Mouse (Mus musculus) limb, embryonic 15.5 days (tissue): ENCODE data around the gene Brsk1. TPM values are rescaled to one million over a fixed set of nuclear protein-coding genes. Genes with fewer than 3 reads are reported as not detected.

ENCODE experiments used
- ATAC-seq: fragments of 200-750 bp; cut with Nextera tagmentation; 2 replicates; pipeline ENCODE4 v1.8.0; 2017; ENCODE audit warnings: low read depth, moderate TSS enrichment; ENCODE audit not compliant: insufficient number of reproducible peaks, low FRiP score, low TSS enrichment
- H3K27ac ChIP-seq: fragments of 300-500 bp; sonication (generic); 2 replicates; pipeline ENCODE4 v1.5.1; 2015; ENCODE audit warnings: moderate library complexity, mild to moderate bottlenecking, inconsistent platforms
- H3K27me3 ChIP-seq: fragments of 300-500 bp; sonication (generic); 2 replicates; pipeline ENCODE4 v1.6.1; 2015; ENCODE audit warnings: inconsistent platforms
- H3K36me3 ChIP-seq: fragments of 300-500 bp; sonication (generic); 2 replicates; pipeline ENCODE4 v1.6.1; 2015; ENCODE audit warnings: inconsistent platforms
- H3K4me1 ChIP-seq: fragments of 300-500 bp; sonication (generic); 2 replicates; pipeline ENCODE4 v1.6.1; 2015; ENCODE audit warnings: inconsistent platforms
- H3K4me2 ChIP-seq: fragments of 300-500 bp; sonication (generic); 2 replicates; pipeline ENCODE4 v1.6.1; 2015; ENCODE audit warnings: mild to moderate bottlenecking, inconsistent platforms
- H3K4me3 ChIP-seq: fragments of 300-500 bp; sonication (generic); 2 replicates; pipeline ENCODE4 v1.5.1; 2015; ENCODE audit warnings: mild to moderate bottlenecking, inconsistent platforms
- H3K9ac ChIP-seq: fragments of 300-500 bp; sonication (generic); 2 replicates; pipeline ENCODE4 v1.6.1; 2015; ENCODE audit warnings: inconsistent platforms
- H3K9me3 ChIP-seq: fragments of 300-500 bp; sonication (generic); 2 replicates; pipeline ENCODE4 v1.6.1; 2016; ENCODE audit warnings: inconsistent platforms
- WGBS: fragments of 180-500 bp; shearing (Covaris S2); methylation state at CpG from one replicate; pipeline ENCODE4 v1.1.7; 2015; 5-methylcytosine and 5-hydroxymethylcytosine counted together
- polyA plus RNA-seq: library from polyadenylated mRNA; unstranded; fragments of >200 nt; fragmentation: Nextera tagmentation; extraction: Ambion mirVana; gene quantifications from 2 replicates; pipeline ENCODE4 v1.2.1, GENCODE M21; 2015

Gene Brsk1
- polyA plus RNA-seq, 1 experiment from 2014 or later, result 1.00 TPM

- Histone ChIP-seq H3K27me3 (no peaks in the 10 kb centered on the region), H3K4me1 (no peaks in the 10 kb centered on the region), H3K27ac (no peak overlapping the region), H3K4me2 (no peak overlapping the region), H3K9me3 (no peaks in the 10 kb centered on the region), H3K36me3 (peaks cover 68% of the 10 kb centered on the region), H3K9ac (no peak overlapping the region), H3K4me3 (no peak overlapping the region)
- WGBS, result 88% methylated on average over 8 of the region's 8 CpGs
- ATAC-seq, result no peak
Observed at GRCm38 (mm10) chr7:4670655-4671255, 19.6 kb upstream of the Brsk1 start.

GRCm38 (mm10) chr7:4671956-4672355, 18.4 kb upstream of the Brsk1 start:
- no peak overlapping the region for H3K27ac ChIP-seq
- ATAC-seq, result 0 out of 2 replicates have a peak, but pooled peaks have one; percentile 35
- WGBS, result 63% methylated on average over 4 of the region's 4 CpGs

GRCm38 (mm10) chr7:4674114-4674731, 16.2 kb upstream of the Brsk1 start:
- H3K36me3 ChIP-seq, result peaks cover 62% of the 10 kb centered on the region
- no peak overlapping the region for H3K4me3 ChIP-seq
- H3K9ac ChIP-seq, result no peak overlapping the region
- 86% methylated on average over 12 of the region's 12 CpGs for WGBS
- no peak for ATAC-seq
- no peaks in the 10 kb centered on the region for H3K9me3 ChIP-seq
- H3K4me2 ChIP-seq, result no peak overlapping the region
- no peaks in the 10 kb centered on the region for H3K27me3 ChIP-seq
- no peaks in the 10 kb centered on the region for H3K4me1 ChIP-seq
- H3K27ac ChIP-seq, result no peak overlapping the region

More at GRCm38 (mm10) chr7:4671956-4672355, 18.4 kb upstream of the Brsk1 start:
- Histone ChIP-seq H3K4me2 (no peak overlapping the region), H3K27me3 (no peaks in the 10 kb centered on the region), H3K36me3 (peaks cover 68% of the 10 kb centered on the region), H3K9ac (no peak overlapping the region), H3K4me1 (no peaks in the 10 kb centered on the region), H3K9me3 (no peaks in the 10 kb centered on the region), H3K4me3 (no peak overlapping the region)

- WGBS, result 70% methylated on average over 7 of the region's 7 CpGs
Observed at GRCm38 (mm10) chr7:4675200-4675599, 15.2 kb upstream of the Brsk1 start.

GRCm38 (mm10) chr7:4683307-4683706, 7.1 kb upstream of the Brsk1 start:
- WGBS, result 80% methylated on average over 5 of the region's 5 CpGs
- H3K4me1 ChIP-seq, result peaks cover 9% of the 10 kb centered on the region
- H3K9me3 ChIP-seq, result no peaks in the 10 kb centered on the region
- H3K4me2 ChIP-seq, result no peak overlapping the region
- H3K9ac ChIP-seq, result no peak overlapping the region
- no peak for ATAC-seq
- no peaks in the 10 kb centered on the region for H3K27me3 ChIP-seq
- H3K4me3 ChIP-seq, result no peak overlapping the region
- no peak overlapping the region for H3K27ac ChIP-seq
- peaks cover 14% of the 10 kb centered on the region; the same call in 1 of the 2 replicates for H3K36me3 ChIP-seq

More at GRCm38 (mm10) chr7:4675200-4675599, 15.2 kb upstream of the Brsk1 start:
- Histone ChIP-seq H3K4me3 (no peak overlapping the region), H3K27me3 (no peaks in the 10 kb centered on the region), H3K4me2 (no peak overlapping the region), H3K9me3 (no peaks in the 10 kb centered on the region), H3K36me3 (peaks cover 61% of the 10 kb centered on the region), H3K4me1 (no peaks in the 10 kb centered on the region), H3K27ac (no peak overlapping the region), H3K9ac (no peak overlapping the region)
- ATAC-seq, result no peak

GRCm38 (mm10) chr7:4684203-4684602, 6.2 kb upstream of the Brsk1 start:
- H3K4me3 ChIP-seq, result peak overlapping the region; percentile 82
- H3K36me3 ChIP-seq, result peaks cover 14% of the 10 kb centered on the region; the same call in 1 of the 2 replicates
- no peaks in the 10 kb centered on the region for H3K9me3 ChIP-seq
- WGBS, result 2% methylated on average over 13 of the region's 13 CpGs
- peak overlapping the region; percentile 93 for H3K4me2 ChIP-seq
- ATAC-seq, result no peak
- peaks cover 9% of the 10 kb centered on the region for H3K4me1 ChIP-seq
- H3K9ac ChIP-seq, result peak overlapping the region; percentile 45
- H3K27ac ChIP-seq, result peak overlapping the region; percentile 68; the same call in 1 of the 2 replicates
- no peaks in the 10 kb centered on the region for H3K27me3 ChIP-seq

GRCm38 (mm10) chr7:4684632-4685417, 5.6 kb upstream of the Brsk1 start, which contains the start of gene Hspbp1:
TSS of gene Hspbp1 (minus strand) at chr7:4685068.
- ATAC-seq, result peak; percentile 97
- H3K27ac ChIP-seq, result peak within 1 kb of the TSS; percentile 68
- peak within 1 kb of the TSS; percentile 93 for H3K4me2 ChIP-seq
- no peaks in the 10 kb centered on the region for H3K9me3 ChIP-seq
- no peaks in the 10 kb centered on the region for H3K27me3 ChIP-seq
- H3K4me1 ChIP-seq, result peaks cover 9% of the 10 kb centered on the region
- peak within 1 kb of the TSS; percentile 45 for H3K9ac ChIP-seq
- WGBS, result under 1% methylated on average over 32 of the region's 32 CpGs
- H3K4me3 ChIP-seq, result peak within 1 kb of the TSS; percentile 82
- H3K36me3 ChIP-seq, result peaks cover 13% of the 10 kb centered on the region; the same call in 1 of the 2 replicates

- WGBS, result 3% methylated on average over 24 of the region's 35 CpGs
- Histone ChIP-seq H3K4me3 (peak overlapping the region; percentile 69), H3K4me1 (peaks cover 13% of the 10 kb centered on the region), H3K36me3 (peaks cover 33% of the 10 kb centered on the region), H3K9ac (peak overlapping the region; percentile 98), H3K27ac (peak overlapping the region; percentile 93), H3K9me3 (no peaks in the 10 kb centered on the region), H3K4me2 (peak overlapping the region; percentile 79), H3K27me3 (no peaks in the 10 kb centered on the region)
- peak; percentile 56 for ATAC-seq
Observed at GRCm38 (mm10) chr7:4690951-4691653, 698 bp downstream of the Brsk1 start.

- H3K4me2 ChIP-seq, result no peak overlapping the region
- H3K9me3 ChIP-seq, result no peaks in the 10 kb centered on the region
- H3K4me3 ChIP-seq, result no peak overlapping the region
- H3K36me3 ChIP-seq, result peaks cover 46% of the 10 kb centered on the region
- H3K27ac ChIP-seq, result no peak overlapping the region
- H3K4me1 ChIP-seq, result peaks cover 13% of the 10 kb centered on the region
- 91% methylated on average over 6 of the region's 6 CpGs for WGBS
- no peak overlapping the region for H3K9ac ChIP-seq
- no peak for ATAC-seq
- no peaks in the 10 kb centered on the region for H3K27me3 ChIP-seq
Observed at GRCm38 (mm10) chr7:4693004-4693403, 2.6 kb downstream of the Brsk1 start.

GRCm38 (mm10) chr7:4702334-4702733, 11.9 kb downstream of the Brsk1 start:
- H3K4me2 ChIP-seq, result no peak overlapping the region
- no peaks in the 10 kb centered on the region for H3K9me3 ChIP-seq
- H3K27me3 ChIP-seq, result no peaks in the 10 kb centered on the region
- no peak overlapping the region for H3K9ac ChIP-seq
- ATAC-seq, result no peak
- no peak overlapping the region for H3K4me3 ChIP-seq
- H3K27ac ChIP-seq, result no peak overlapping the region
- no peaks in the 10 kb centered on the region for H3K4me1 ChIP-seq
- 68% methylated on average over 8 of the region's 8 CpGs for WGBS
- peaks cover 75% of the 10 kb centered on the region for H3K36me3 ChIP-seq

- ATAC-seq, result no peak
- H3K9ac ChIP-seq, result no peak overlapping the region
- H3K4me2 ChIP-seq, result no peak overlapping the region
- no peaks in the 10 kb centered on the region for H3K9me3 ChIP-seq
- peaks cover 76% of the 10 kb centered on the region for H3K36me3 ChIP-seq
- 93% methylated on average over 7 of the region's 7 CpGs for WGBS
- no peaks in the 10 kb centered on the region for H3K27me3 ChIP-seq
- H3K4me3 ChIP-seq, result no peak overlapping the region
- H3K4me1 ChIP-seq, result no peaks in the 10 kb centered on the region
- no peak overlapping the region for H3K27ac ChIP-seq
Observed at GRCm38 (mm10) chr7:4703195-4703594, 12.8 kb downstream of the Brsk1 start.
